Mouse (Mus musculus) forebrain, embryonic 10.5 days (tissue): ENCODE data around the gene Ace. TPM values are rescaled to one million over a fixed set of nuclear protein-coding genes. Genes with fewer than 3 reads are reported as not detected.
A peak's percentile ranks its signal among the peaks of the same experiment; 100 is the strongest.

Source experiments
- DNase-seq: peaks from one replicate; pipeline ENCODE4 v3.0.0-alpha.2; 2017; ENCODE audit warnings: low spot score; ENCODE audit errors: extremely low spot score
- H3K27ac ChIP-seq: fragments of 300-500 bp; sonication (generic); 2 replicates; pipeline ENCODE4 v1.5.1; 2016; ENCODE audit warnings: mild to moderate bottlenecking
- H3K27me3 ChIP-seq: fragments of 300-500 bp; sonication (generic); 2 replicates; pipeline ENCODE4 v1.6.1; 2016; ENCODE audit warnings: mild to moderate bottlenecking; ENCODE audit not compliant: poor library complexity, severe bottlenecking
- H3K36me3 ChIP-seq: fragments of 300-500 bp; sonication (generic); replicated peaks from 2 replicates; pipeline ENCODE4 v1.6.1; 2016; ENCODE audit warnings: mild to moderate bottlenecking, moderate library complexity
- H3K4me1 ChIP-seq: fragments of 300-500 bp; sonication (generic); 2 replicates; pipeline ENCODE4 v1.6.1; 2016
- H3K4me3 ChIP-seq: fragments of 300-500 bp; sonication (generic); 2 replicates; pipeline ENCODE4 v1.5.1; 2016; ENCODE audit warnings: mild to moderate bottlenecking, moderate library complexity
- H3K9me3 ChIP-seq: fragments of 300-500 bp; sonication (generic); 2 replicates; pipeline ENCODE4 v1.6.1; 2016; ENCODE audit warnings: mild to moderate bottlenecking, moderate library complexity
- WGBS: fragments of 180-500 bp; shearing (Covaris S2); methylation state at CpG from one replicate; pipeline ENCODE4 v1.1.7; 2016; 5-methylcytosine and 5-hydroxymethylcytosine counted together
- polyA plus RNA-seq: library from polyadenylated mRNA; unstranded; fragments of >200 nt; fragmentation: Nextera tagmentation; extraction: Ambion mirVana; gene quantifications from 2 replicates; pipeline ENCODE4 v1.2.1, GENCODE M21; 2016

Ace gene
- polyA plus RNA-seq, 1 experiment from 2014 or later = 0.74 TPM

- DNase-seq = no peak
- Histone ChIP-seq H3K4me3 (no peak overlapping the region), H3K27ac (no peak overlapping the region), H3K36me3 (no peaks in the 10 kb centered on the region), H3K9me3 (no peaks in the 10 kb centered on the region), H3K4me1 (no peaks in the 10 kb centered on the region; the same call in 1 of the 2 replicates), H3K27me3 (peaks cover 13% of the 10 kb centered on the region; the same call in 1 of the 2 replicates)
- 89% methylated on average over 5 of the region's 5 CpGs for WGBS
These were observed 7.9 kb downstream of the Ace start for GRCm38 (mm10) chr11:105975636-105976035.

GRCm38 (mm10) chr11:105978232-105978631 is 10.5 kb downstream of the Ace start:
- Histone ChIP-seq H3K27ac (no peak overlapping the region), H3K4me3 (no peak overlapping the region), H3K27me3 (no peaks in the 10 kb centered on the region), H3K4me1 (no peaks in the 10 kb centered on the region; the same call in 1 of the 2 replicates), H3K9me3 (no peaks in the 10 kb centered on the region), H3K36me3 (no peaks in the 10 kb centered on the region)
- WGBS = 85% methylated on average over 2 of the region's 2 CpGs
- no peak for DNase-seq

- no peak for DNase-seq
- Histone ChIP-seq H3K4me1 (no peaks in the 10 kb centered on the region; the same call in 1 of the 2 replicates), H3K36me3 (no peaks in the 10 kb centered on the region), H3K4me3 (no peak overlapping the region), H3K9me3 (no peaks in the 10 kb centered on the region), H3K27ac (no peak overlapping the region), H3K27me3 (no peaks in the 10 kb centered on the region)
- 70% methylated on average over 5 of the region's 5 CpGs for WGBS
These were observed 10.9 kb downstream of the Ace start for GRCm38 (mm10) chr11:105978634-105979033.

- DNase-seq = no peak
- Histone ChIP-seq H3K4me3 (no peak overlapping the region), H3K9me3 (no peaks in the 10 kb centered on the region), H3K27me3 (no peaks in the 10 kb centered on the region), H3K36me3 (no peaks in the 10 kb centered on the region), H3K27ac (no peak overlapping the region), H3K4me1 (no peaks in the 10 kb centered on the region)
- WGBS = 76% methylated on average over 4 of the region's 4 CpGs
These were observed 16.7 kb downstream of the Ace start for GRCm38 (mm10) chr11:105984452-105984851.

GRCm38 (mm10) chr11:105987446-105987845 is 19.7 kb downstream of the Ace start:
- H3K4me1 ChIP-seq = no peaks in the 10 kb centered on the region
- H3K9me3 ChIP-seq = no peaks in the 10 kb centered on the region
- no peak for DNase-seq
- no peaks in the 10 kb centered on the region for H3K27me3 ChIP-seq
- no peaks in the 10 kb centered on the region for H3K36me3 ChIP-seq
- WGBS = 84% methylated on average over 6 of the region's 6 CpGs
- no peak overlapping the region for H3K27ac ChIP-seq
- no peak overlapping the region for H3K4me3 ChIP-seq

GRCm38 (mm10) chr11:105989446-105989845 is 21.7 kb downstream of the Ace start:
- H3K27ac ChIP-seq = no peak overlapping the region
- no peaks in the 10 kb centered on the region for H3K9me3 ChIP-seq
- H3K36me3 ChIP-seq = no peaks in the 10 kb centered on the region
- no peaks in the 10 kb centered on the region for H3K4me1 ChIP-seq
- no peaks in the 10 kb centered on the region for H3K27me3 ChIP-seq
- H3K4me3 ChIP-seq = no peak overlapping the region
- WGBS = 78% methylated on average over 6 of the region's 6 CpGs
- DNase-seq = no peak

- Histone ChIP-seq H3K4me3 (no peak overlapping the region), H3K36me3 (no peaks in the 10 kb centered on the region), H3K27me3 (no peaks in the 10 kb centered on the region), H3K9me3 (no peaks in the 10 kb centered on the region), H3K27ac (no peak overlapping the region), H3K4me1 (no peaks in the 10 kb centered on the region)
- WGBS = 77% methylated on average over 2 of the region's 2 CpGs
- no peak for DNase-seq
These were observed 22.5 kb downstream of the Ace start for GRCm38 (mm10) chr11:105990231-105990630.

GRCm38 (mm10) chr11:105994375-105994774 is 26.6 kb downstream of the Ace start, which contains the start of gene Ace3:
Gene Ace3, plus strand, starts transcription at chr11:105994675.
- 94% methylated on average over 3 of the region's 3 CpGs for WGBS

GRCm38 (mm10) chr11:106000062-106000461 is 32.3 kb downstream of the Ace start:
- no peak overlapping the region for H3K27ac ChIP-seq
- H3K9me3 ChIP-seq = no peaks in the 10 kb centered on the region
- H3K36me3 ChIP-seq = no peaks in the 10 kb centered on the region
- WGBS = 90% methylated on average over 6 of the region's 6 CpGs
- H3K4me1 ChIP-seq = no peaks in the 10 kb centered on the region
- no peak overlapping the region for H3K4me3 ChIP-seq
- no peak for DNase-seq
- H3K27me3 ChIP-seq = no peaks in the 10 kb centered on the region

More at GRCm38 (mm10) chr11:105994375-105994774, 26.6 kb downstream of the Ace start, which contains the start of gene Ace3:
- Histone ChIP-seq H3K9me3 (no peaks in the 10 kb centered on the region), H3K4me1 (no peaks in the 10 kb centered on the region), H3K36me3 (no peaks in the 10 kb centered on the region), H3K4me3 (no peak within 1 kb of the TSS), H3K27me3 (no peaks in the 10 kb centered on the region), H3K27ac (no peak within 1 kb of the TSS)
- DNase-seq = no peak

- Histone ChIP-seq H3K4me3 (no peak overlapping the region), H3K4me1 (no peaks in the 10 kb centered on the region), H3K27ac (no peak overlapping the region), H3K9me3 (no peaks in the 10 kb centered on the region), H3K36me3 (no peaks in the 10 kb centered on the region), H3K27me3 (no peaks in the 10 kb centered on the region)
- WGBS = 42% methylated on average over 4 of the region's 4 CpGs
- no peak for DNase-seq
These were observed 34.0 kb downstream of the Ace start for GRCm38 (mm10) chr11:106001718-106002117.

GRCm38 (mm10) chr11:106004576-106004975 is 36.8 kb downstream of the Ace start:
- Histone ChIP-seq H3K4me3 (no peak overlapping the region), H3K27me3 (peaks cover 16% of the 10 kb centered on the region), H3K36me3 (no peaks in the 10 kb centered on the region), H3K4me1 (peaks cover 9% of the 10 kb centered on the region), H3K9me3 (no peaks in the 10 kb centered on the region), H3K27ac (no peak overlapping the region)
- 72% methylated on average over 1 of the region's 1 CpGs for WGBS
- DNase-seq = no peak

GRCm38 (mm10) chr11:106005970-106006369 is 38.2 kb downstream of the Ace start:
- Histone ChIP-seq H3K4me1 (peaks cover 9% of the 10 kb centered on the region), H3K36me3 (no peaks in the 10 kb centered on the region)
- WGBS = 51% methylated on average over 5 of the region's 5 CpGs

GRCm38 (mm10) chr11:106007821-106008220 is 40.1 kb downstream of the Ace start, which contains the start of gene Kcnh6:
Gene Kcnh6, plus strand, starts transcription at chr11:106008124.
- no peaks in the 10 kb centered on the region for H3K36me3 ChIP-seq
- peaks cover 16% of the 10 kb centered on the region for H3K27me3 ChIP-seq
- H3K9me3 ChIP-seq = no peaks in the 10 kb centered on the region
- peak; percentile 77 for DNase-seq
- peaks cover 13% of the 10 kb centered on the region for H3K4me1 ChIP-seq
- H3K4me3 ChIP-seq = peak within 1 kb of the TSS; percentile 43
- whole genome bisulfite sequencing = under 1% methylated on average over 23 of the region's 25 CpGs
- H3K27ac ChIP-seq = peak within 1 kb of the TSS; percentile 12; the same call in 1 of the 2 replicates

More at GRCm38 (mm10) chr11:106005970-106006369, 38.2 kb downstream of the Ace start:
- Histone ChIP-seq H3K27ac (no peak overlapping the region), H3K9me3 (no peaks in the 10 kb centered on the region), H3K4me3 (no peak overlapping the region), H3K27me3 (peaks cover 16% of the 10 kb centered on the region)
- no peak for DNase-seq

- 59% methylated on average over 7 of the region's 7 CpGs for WGBS
- no peak overlapping the region for H3K27ac ChIP-seq
- H3K36me3 ChIP-seq = no peaks in the 10 kb centered on the region
These were observed 45.0 kb downstream of the Ace start for GRCm38 (mm10) chr11:106012711-106013110.

More at GRCm38 (mm10) chr11:106012711-106013110, 45.0 kb downstream of the Ace start:
- peaks cover 11% of the 10 kb centered on the region for H3K4me1 ChIP-seq
- H3K9me3 ChIP-seq = no peaks in the 10 kb centered on the region
- peaks cover 14% of the 10 kb centered on the region for H3K27me3 ChIP-seq
- no peak overlapping the region for H3K4me3 ChIP-seq
- DNase-seq = no peak
